Mouse (Mus musculus) mouse embryonic stem cell (cell line): ENCODE measurements around the gene Ptger2.

Source experiments
- in situ Hi-C, 2 experiments: fragments of 300-500 bp; cut with MboI; formaldehyde crosslinking; loops; 1 replicate in 1 of 2; 3 replicates in 1 of 2; pipeline ENCODE4 v1.14.3; 2019 to 2020; ENCODE audit warnings: low sequenced_read_pairs in 2 of 2, low pct_unique_long_range_greater_than_20kb in 1 of 2, mixed read lengths in 1 of 2; ENCODE audit not compliant: unreplicated experiment in 1 of 2

Ptger2 gene

GRCm38 (mm10) chr14:45036579-45036978, 48.6 kb downstream of the Ptger2 start:
- in situ Hi-C loops, result no loop called here

GRCm38 (mm10) chr14:45038052-45038451, 50.1 kb downstream of the Ptger2 start:
- in situ Hi-C loops, result no loop called here

GRCm38 (mm10) chr14:45040851-45041475, 53.0 kb downstream of the Ptger2 start:
- in situ Hi-C loops, result no loop called here

- in situ Hi-C loops, result no loop called here
These were observed 60.1 kb downstream of the Ptger2 start for GRCm38 (mm10) chr14:45048128-45048527.

GRCm38 (mm10) chr14:45049689-45050418, 61.9 kb downstream of the Ptger2 start:
- in situ Hi-C loops, result no loop called here

GRCm38 (mm10) chr14:45050419-45050776, 62.4 kb downstream of the Ptger2 start:
- in situ Hi-C loops, result no loop called here

GRCm38 (mm10) chr14:45051116-45051515, 63.1 kb downstream of the Ptger2 start:
- in situ Hi-C loops, result no loop called here
